Mouse (Mus musculus) embryo, embryonic 10 days (tissue): ENCODE measurements around the gene Ube2e1.
A peak's percentile ranks its signal among the peaks of the same experiment; 100 is the strongest.
"Not testable (repeated sequence)": the region's sequence is repeated elsewhere in the genome, so short reads cannot be mapped to it uniquely, and the experiment has no call there.

Experiments
- DNase-seq: peaks from one replicate; pipeline ENCODE4 v3.0.0-alpha.2; 2015; ENCODE audit warnings: low spot score

Gene Ube2e1

GRCm38 (mm10) chr14:18241786-18242185 is 89.9 kb downstream of the Ube2e1 start:
- no peak for DNase-seq

- DNase-seq = no peak
These were observed 91.5 kb downstream of the Ube2e1 start for GRCm38 (mm10) chr14:18240132-18240531.

- DNase-seq = peak; percentile 99
These were observed 92.6 kb downstream of the Ube2e1 start, which contains the start of gene Nr1d2 for GRCm38 (mm10) chr14:18238750-18239731. Nr1d2 (minus strand) TSS chr14:18239127.

GRCm38 (mm10) chr14:18238131-18238749 is 93.4 kb downstream of the Ube2e1 start:
- peak; percentile 98 for DNase-seq

- no peak for DNase-seq
These were observed 94.3 kb downstream of the Ube2e1 start for GRCm38 (mm10) chr14:18237381-18237780.

DNA sequence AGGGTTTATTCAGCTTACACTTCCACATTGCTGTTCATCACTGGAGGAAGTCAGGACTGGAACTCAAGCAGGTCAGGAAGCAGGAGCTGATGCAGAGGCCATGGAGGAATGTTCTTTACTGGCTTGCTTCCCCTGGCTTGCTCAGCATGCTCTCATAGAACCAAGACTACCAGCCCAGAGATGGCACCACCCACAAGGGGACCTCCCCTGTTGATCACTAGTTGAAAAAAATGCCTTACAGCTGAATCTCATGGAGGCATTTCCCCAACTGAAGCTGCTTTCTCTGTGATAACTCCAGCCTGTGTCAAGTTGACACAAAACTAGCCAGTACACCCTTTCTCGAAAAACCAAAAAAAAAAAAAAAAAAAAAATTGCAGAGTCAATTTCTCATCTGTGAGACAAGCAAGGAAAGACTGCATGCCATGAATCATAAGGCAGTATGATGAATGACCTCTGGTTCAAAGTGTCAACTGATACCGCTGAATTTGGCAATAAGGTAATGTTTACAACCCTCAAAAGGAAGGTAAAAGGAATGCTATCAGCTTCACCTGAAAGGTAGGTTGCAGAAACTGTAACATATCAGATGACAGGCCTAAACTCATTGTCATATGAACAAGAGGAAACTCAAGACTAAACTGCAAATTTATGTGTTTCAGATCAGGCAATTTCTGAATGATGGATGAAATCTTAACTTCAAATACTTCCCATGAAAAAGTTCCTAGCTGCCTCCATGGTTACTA is 95.0 kb downstream of the Ube2e1 start:
- DNase-seq = not testable (repeated sequence)

GRCm38 (mm10) chr14:18233981-18234960 is 97.4 kb downstream of the Ube2e1 start:
- DNase-seq = peak; percentile 14

GRCm38 (mm10) chr14:18233076-18233475 is 98.6 kb downstream of the Ube2e1 start:
- DNase-seq = no peak
